Mouse (Mus musculus) embryonic facial prominence, embryonic 15.5 days (tissue): ENCODE data around the gene Gga2. TPM values are rescaled to one million over a fixed set of nuclear protein-coding genes. Genes with fewer than 3 reads are reported as not detected.

Experiments used
- ATAC-seq: fragments of 200-750 bp; cut with Nextera tagmentation; 2 replicates; pipeline ENCODE4 v1.8.0; 2017; ENCODE audit warnings: low read depth, moderate TSS enrichment; ENCODE audit not compliant: insufficient number of reproducible peaks, low FRiP score, low TSS enrichment
- H3K27ac ChIP-seq: fragments of 300-500 bp; sonication (generic); replicated peaks from 2 replicates; pipeline ENCODE4 v1.5.1; 2015; ENCODE audit warnings: mild to moderate bottlenecking, inconsistent platforms
- H3K27me3 ChIP-seq: fragments of 300-500 bp; sonication (generic); 2 replicates; pipeline ENCODE4 v1.6.1; 2015; ENCODE audit warnings: inconsistent platforms
- H3K36me3 ChIP-seq: fragments of 300-500 bp; sonication (generic); 2 replicates; pipeline ENCODE4 v1.6.1; 2015; ENCODE audit warnings: mild to moderate bottlenecking, inconsistent platforms
- H3K4me1 ChIP-seq: fragments of 300-500 bp; sonication (generic); 2 replicates; pipeline ENCODE4 v1.6.1; 2015; ENCODE audit warnings: inconsistent platforms
- H3K4me2 ChIP-seq: fragments of 300-500 bp; sonication (generic); replicated peaks from 2 replicates; pipeline ENCODE4 v1.6.1; 2015; ENCODE audit warnings: mild to moderate bottlenecking, inconsistent platforms
- H3K4me3 ChIP-seq: fragments of 300-500 bp; sonication (generic); replicated peaks from 2 replicates; pipeline ENCODE4 v1.5.1; 2015; ENCODE audit warnings: mild to moderate bottlenecking, inconsistent platforms
- H3K9ac ChIP-seq: fragments of 300-500 bp; sonication (generic); 2 replicates; pipeline ENCODE4 v1.6.1; 2015; ENCODE audit warnings: inconsistent platforms
- H3K9me3 ChIP-seq: fragments of 300-500 bp; sonication (generic); replicated peaks from 2 replicates; pipeline ENCODE4 v1.6.1; 2016; ENCODE audit warnings: inconsistent platforms
- WGBS: fragments of 180-500 bp; shearing (Covaris S2); methylation state at CpG from one replicate; pipeline ENCODE4 v1.1.7; 2015; 5-methylcytosine and 5-hydroxymethylcytosine counted together
- polyA plus RNA-seq: library from polyadenylated mRNA; unstranded; fragments of >200 nt; fragmentation: Nextera tagmentation; extraction: Ambion mirVana; gene quantifications from 2 replicates; pipeline ENCODE4 v1.2.1, GENCODE M21; 2015

Gga2 gene
- polyA plus RNA-seq, 1 experiment from 2014 or later, result 87.9 TPM

- 70% methylated on average over 12 of the region's 12 CpGs for WGBS
- H3K36me3 ChIP-seq, result peaks cover 34% of the 10 kb centered on the region
- H3K4me1 ChIP-seq, result peaks cover 7% of the 10 kb centered on the region; the same call in 1 of the 2 replicates
- H3K27me3 ChIP-seq, result no peaks in the 10 kb centered on the region
- H3K9me3 ChIP-seq, result no peaks in the 10 kb centered on the region
- no peak for ATAC-seq
- H3K27ac ChIP-seq, result 0 out of 2 replicates have a peak overlapping the region, but pooled peaks have one; percentile 24
- no peak overlapping the region for H3K9ac ChIP-seq
- H3K4me2 ChIP-seq, result no peak overlapping the region
- H3K4me3 ChIP-seq, result no peak overlapping the region
Measured at GRCm38 (mm10) chr7:121955802-121956201, 65.2 kb downstream of the Gga2 start.

- Histone ChIP-seq H3K9me3 (no peaks in the 10 kb centered on the region), H3K36me3 (peaks cover 35% of the 10 kb centered on the region; the same call in 1 of the 2 replicates), H3K27me3 (no peaks in the 10 kb centered on the region), H3K4me1 (peaks cover 7% of the 10 kb centered on the region; the same call in 1 of the 2 replicates), H3K4me3 (no peak overlapping the region), H3K9ac (no peak overlapping the region), H3K27ac (peak overlapping the region; percentile 24; the same call in 1 of the 2 replicates), H3K4me2 (no peak overlapping the region)
- WGBS, result 65% methylated on average over 11 of the region's 11 CpGs
- 0 out of 2 replicates have a peak, but pooled peaks have one; percentile 34 for ATAC-seq
Measured at GRCm38 (mm10) chr7:121954891-121955669, 65.9 kb downstream of the Gga2 start.

GRCm38 (mm10) chr7:121947513-121947912 is 73.5 kb downstream of the Gga2 start:
- WGBS, result 59% methylated on average over 4 of the region's 4 CpGs
- no peak overlapping the region for H3K9ac ChIP-seq
- H3K27ac ChIP-seq, result no peak overlapping the region
- no peak overlapping the region for H3K4me2 ChIP-seq
- no peak for ATAC-seq
- H3K36me3 ChIP-seq, result peaks cover 33% of the 10 kb centered on the region
- no peak overlapping the region for H3K4me3 ChIP-seq
- H3K9me3 ChIP-seq, result no peaks in the 10 kb centered on the region
- no peaks in the 10 kb centered on the region for H3K27me3 ChIP-seq
- no peaks in the 10 kb centered on the region for H3K4me1 ChIP-seq

DNA sequence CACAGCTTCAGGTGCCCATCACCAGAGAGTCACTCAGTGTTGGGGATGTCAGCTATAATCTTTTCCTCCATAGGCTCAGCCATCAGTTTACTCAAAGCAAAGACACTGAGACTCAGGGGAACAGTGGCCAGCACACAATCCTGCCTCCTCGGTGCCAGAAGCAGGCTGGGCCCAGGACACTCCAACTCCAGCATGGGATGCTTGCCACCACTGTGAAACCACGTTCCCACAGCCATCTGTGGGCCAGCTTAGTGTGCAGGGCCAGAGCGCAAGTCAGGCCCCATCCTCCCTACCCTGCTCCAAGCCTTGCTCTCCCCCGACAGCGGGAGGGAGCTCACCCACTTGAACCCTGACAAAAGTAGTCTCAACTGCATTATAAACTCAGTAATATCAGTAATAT is 74.8 kb downstream of the Gga2 start:
- ATAC-seq, result no peak
- H3K36me3 ChIP-seq, result peaks cover 35% of the 10 kb centered on the region
- H3K4me1 ChIP-seq, result no peaks in the 10 kb centered on the region
- H3K9me3 ChIP-seq, result no peaks in the 10 kb centered on the region
- H3K27me3 ChIP-seq, result no peaks in the 10 kb centered on the region
- no peak overlapping the region for H3K9ac ChIP-seq
- H3K4me2 ChIP-seq, result no peak overlapping the region
- 85% methylated on average over 5 of the region's 5 CpGs for WGBS
- H3K27ac ChIP-seq, result no peak overlapping the region
- no peak overlapping the region for H3K4me3 ChIP-seq

- WGBS, result 90% methylated on average over 2 of the region's 2 CpGs
- H3K27me3 ChIP-seq, result no peaks in the 10 kb centered on the region
- no peak for ATAC-seq
- no peak overlapping the region for H3K9ac ChIP-seq
- H3K4me2 ChIP-seq, result no peak overlapping the region
- no peak overlapping the region for H3K4me3 ChIP-seq
- no peaks in the 10 kb centered on the region for H3K9me3 ChIP-seq
- H3K36me3 ChIP-seq, result peaks cover 25% of the 10 kb centered on the region
- no peaks in the 10 kb centered on the region for H3K4me1 ChIP-seq
- H3K27ac ChIP-seq, result no peak overlapping the region
Measured at GRCm38 (mm10) chr7:121942371-121942770, 78.7 kb downstream of the Gga2 start.

- no peak for ATAC-seq
- Histone ChIP-seq H3K27me3 (no peaks in the 10 kb centered on the region), H3K4me1 (peaks cover 7% of the 10 kb centered on the region; the same call in 1 of the 2 replicates), H3K4me3 (no peak overlapping the region), H3K9me3 (no peaks in the 10 kb centered on the region), H3K9ac (no peak overlapping the region), H3K27ac (no peak overlapping the region), H3K36me3 (peaks cover 25% of the 10 kb centered on the region), H3K4me2 (no peak overlapping the region)
- 72% methylated on average over 3 of the region's 3 CpGs for WGBS
Measured at GRCm38 (mm10) chr7:121941640-121942039, 79.4 kb downstream of the Gga2 start.

- 74% methylated on average over 3 of the region's 3 CpGs for WGBS
- ATAC-seq, result no peak
- Histone ChIP-seq H3K36me3 (peaks cover 25% of the 10 kb centered on the region), H3K27me3 (no peaks in the 10 kb centered on the region), H3K4me2 (no peak overlapping the region), H3K4me3 (no peak overlapping the region), H3K9ac (no peak overlapping the region), H3K27ac (no peak overlapping the region), H3K4me1 (peaks cover 10% of the 10 kb centered on the region; the same call in 1 of the 2 replicates), H3K9me3 (no peaks in the 10 kb centered on the region)
Measured at GRCm38 (mm10) chr7:121941016-121941415, 80.0 kb downstream of the Gga2 start.

GRCm38 (mm10) chr7:121939729-121940128 is 81.3 kb downstream of the Gga2 start:
- H3K4me3 ChIP-seq, result no peak overlapping the region
- ATAC-seq, result peak; percentile 40; the same call in 1 of the 2 replicates
- WGBS, result 44% methylated on average over 4 of the region's 4 CpGs

DNA sequence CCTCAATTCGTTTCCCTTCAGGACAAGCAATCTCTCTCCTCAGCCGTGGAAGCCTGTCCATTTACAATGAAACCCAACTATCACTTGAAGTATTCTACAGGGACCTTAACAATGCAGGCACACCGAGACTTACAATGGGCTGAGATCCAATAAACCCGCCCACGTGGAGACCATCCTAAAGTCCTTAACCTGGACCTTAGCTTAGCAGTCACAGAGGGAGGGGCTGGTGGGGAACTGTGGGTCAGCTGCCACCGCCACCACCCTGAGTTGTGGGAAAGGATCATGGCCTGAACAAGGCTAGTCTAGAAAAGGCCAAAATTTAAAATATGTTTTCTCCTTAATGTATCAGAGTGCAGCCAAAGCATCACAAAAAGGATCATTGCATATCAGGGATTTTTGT is 81.8 kb downstream of the Gga2 start:
- no peak for ATAC-seq
- H3K36me3 ChIP-seq, result peaks cover 33% of the 10 kb centered on the region
- no peaks in the 10 kb centered on the region for H3K9me3 ChIP-seq
- WGBS, result 67% methylated on average over 6 of the region's 6 CpGs
- peaks cover 10% of the 10 kb centered on the region; the same call in 1 of the 2 replicates for H3K4me1 ChIP-seq
- H3K4me2 ChIP-seq, result no peak overlapping the region
- H3K4me3 ChIP-seq, result no peak overlapping the region
- no peaks in the 10 kb centered on the region for H3K27me3 ChIP-seq
- no peak overlapping the region for H3K27ac ChIP-seq
- H3K9ac ChIP-seq, result no peak overlapping the region

More at GRCm38 (mm10) chr7:121939729-121940128, 81.3 kb downstream of the Gga2 start:
- H3K9me3 ChIP-seq, result no peaks in the 10 kb centered on the region
- no peak overlapping the region for H3K4me2 ChIP-seq
- peaks cover 10% of the 10 kb centered on the region; the same call in 1 of the 2 replicates for H3K4me1 ChIP-seq
- no peak overlapping the region for H3K9ac ChIP-seq
- H3K27ac ChIP-seq, result no peak overlapping the region
- peaks cover 35% of the 10 kb centered on the region for H3K36me3 ChIP-seq
- H3K27me3 ChIP-seq, result no peaks in the 10 kb centered on the region

- Histone ChIP-seq H3K36me3 (peaks cover 24% of the 10 kb centered on the region), H3K4me3 (no peak overlapping the region), H3K27ac (no peak overlapping the region), H3K4me2 (no peak overlapping the region), H3K27me3 (no peaks in the 10 kb centered on the region), H3K9me3 (no peaks in the 10 kb centered on the region), H3K4me1 (peaks cover 10% of the 10 kb centered on the region; the same call in 1 of the 2 replicates), H3K9ac (no peak overlapping the region)
- no peak for ATAC-seq
- WGBS, result 81% methylated on average over 8 of the region's 8 CpGs
Measured at GRCm38 (mm10) chr7:121938124-121938891, 82.7 kb downstream of the Gga2 start.
